Mouse (Mus musculus): ENCODE measurements around the gene Fndc7. TPM values are rescaled to one million over a fixed set of nuclear protein-coding genes. Genes with fewer than 3 reads are reported as not detected.

Gene Fndc7
- 1 to 10 TPM in 1 of 2 experiments, under 1 TPM in 1; 0.35 to 1.1 TPM for total RNA-seq (2021)
- 0.19 and 0.25 TPM in 2 replicates for polyA plus RNA-seq (2012; rRNA removed)
- long read RNA-seq, partial matches to known transcripts = 1 of 2 reads
- long read RNA-seq, other reads (novel, unspliced or antisense) = 1 of 2 reads

GRCm38 (mm10) chr3:108889908-108890307 lies at the start of gene Fndc7:
TSS of gene Fndc7 (minus strand) at chr3:108890008.
- DNase-seq = no peak

GRCm38 (mm10) chr3:108939573-108939972 lies 49.8 kb upstream of the Fndc7 start, which contains the start of gene Henmt1:
TSS of gene Henmt1 (plus strand) at chr3:108939873.
- DNase-seq = no peak

GRCm38 (mm10) chr3:108938691-108939090 lies 48.9 kb upstream of the Fndc7 start:
- no peak for DNase-seq

DNA sequence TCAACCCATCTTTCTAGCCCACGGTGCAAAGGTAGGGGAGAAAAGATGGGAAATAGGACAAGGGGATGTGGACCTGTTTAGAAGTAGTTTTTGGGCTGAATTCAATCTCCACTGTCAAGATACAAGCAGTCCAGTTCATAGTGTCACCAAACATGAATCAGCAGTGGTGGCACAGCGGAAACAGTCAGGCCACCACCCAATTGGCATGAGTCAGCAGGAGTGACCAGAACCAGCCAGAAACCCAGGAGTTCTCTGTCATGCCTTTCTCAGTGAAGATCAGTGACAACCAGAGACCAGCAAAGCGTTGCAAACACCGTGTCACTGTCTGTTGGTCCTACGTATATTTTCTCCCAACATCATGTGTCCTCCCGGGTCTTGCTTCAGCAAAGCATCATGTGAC lies 43.7 kb upstream of the Fndc7 start:
- DNase-seq = peak; percentile 33

- DNase-seq = no peak
Observed at GRCm38 (mm10) chr3:108926308-108926707, 36.5 kb upstream of the Fndc7 start.

DNA sequence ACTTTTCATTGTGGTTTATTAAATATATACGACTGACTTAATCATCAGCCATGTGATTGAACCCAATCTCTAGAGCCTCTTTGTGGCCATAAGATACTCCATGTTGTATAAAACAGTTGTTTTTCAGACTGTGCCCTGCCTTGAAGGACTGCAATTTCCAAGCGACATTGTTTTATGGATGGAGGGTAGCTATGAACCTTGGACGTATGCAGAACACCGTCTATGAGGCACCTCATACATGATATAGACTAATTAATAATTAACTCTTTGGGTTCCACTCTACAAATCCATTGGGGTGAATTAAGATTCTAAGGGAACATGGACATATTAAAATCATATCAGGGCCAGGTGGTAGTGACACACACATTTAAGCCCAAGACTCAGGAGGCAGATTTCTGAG lies 35.9 kb upstream of the Fndc7 start:
- no peak for DNase-seq

GRCm38 (mm10) chr3:108921822-108922221 lies 32.0 kb upstream of the Fndc7 start:
- no peak for DNase-seq

DNA sequence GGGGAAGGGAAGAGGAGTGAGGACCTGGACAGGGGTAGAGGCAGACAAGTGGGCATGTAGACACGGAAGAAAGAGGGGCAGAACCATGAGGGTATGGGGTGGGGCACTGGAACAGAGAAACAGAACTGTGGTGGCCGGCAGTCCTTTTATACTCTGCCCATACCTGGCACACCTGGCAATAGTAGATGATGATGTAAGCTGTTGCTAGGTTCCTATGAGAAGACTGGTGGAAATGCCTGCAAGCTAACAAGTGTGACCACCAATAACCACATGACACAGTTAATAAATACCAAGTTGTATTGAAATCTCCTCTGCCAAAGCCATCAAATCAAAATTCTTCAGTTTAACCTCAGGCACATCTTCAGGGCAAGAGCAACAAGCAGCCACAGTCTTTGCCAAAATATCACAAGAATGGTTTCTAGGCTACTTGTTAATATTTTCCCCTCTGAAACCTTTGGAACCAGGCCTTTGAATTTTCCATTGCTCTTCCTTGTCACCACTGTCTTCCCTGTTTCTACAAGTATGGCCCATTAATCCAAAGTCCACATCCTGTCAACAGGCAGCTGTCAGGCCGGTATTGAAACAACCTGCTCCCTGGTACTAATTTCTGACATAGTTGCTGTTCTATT lies 30.7 kb upstream of the Fndc7 start:
- DNase-seq = no peak

DNA sequence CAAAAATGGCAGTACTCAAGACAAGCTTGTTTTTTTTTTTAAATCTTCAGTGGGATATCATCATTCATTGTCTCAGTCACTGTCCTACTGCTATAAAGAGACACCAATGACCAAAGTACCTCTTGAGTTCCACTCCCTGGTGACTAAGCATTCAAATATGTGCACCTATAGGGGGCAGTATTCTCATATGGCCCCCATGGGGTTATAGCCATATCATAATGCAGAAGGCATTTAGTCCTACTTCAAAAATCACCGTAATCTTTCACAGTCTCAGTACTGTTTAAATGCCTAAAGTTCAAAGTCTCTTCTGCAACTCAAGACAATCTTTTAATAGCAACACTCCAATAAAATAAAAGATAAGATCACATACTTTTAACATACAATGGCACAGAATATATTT lies 29.0 kb upstream of the Fndc7 start:
- no peak for DNase-seq

DNA sequence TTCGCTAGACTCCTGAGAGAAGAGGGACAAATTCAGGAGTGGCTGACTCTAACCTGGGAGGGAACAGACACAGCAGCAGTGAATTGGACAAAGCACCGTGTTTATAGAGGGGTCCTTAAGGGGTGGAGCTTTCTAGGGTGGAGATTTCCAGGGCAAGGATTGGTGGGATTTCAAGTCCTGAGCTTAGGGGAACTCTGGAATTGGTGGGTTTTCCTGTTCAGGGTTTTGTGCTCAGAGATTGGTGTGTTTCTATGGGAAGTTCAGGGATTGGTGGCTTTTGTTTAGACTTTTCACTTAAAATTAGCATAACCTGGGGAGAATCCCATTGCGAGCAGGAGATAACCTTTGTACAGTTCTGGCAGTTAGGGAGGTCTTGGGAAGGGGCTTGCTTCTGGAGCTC lies 28.2 kb upstream of the Fndc7 start:
- DNase-seq = no peak

- DNase-seq = no peak
Observed at GRCm38 (mm10) chr3:108916857-108917256, 27.0 kb upstream of the Fndc7 start.

DNA sequence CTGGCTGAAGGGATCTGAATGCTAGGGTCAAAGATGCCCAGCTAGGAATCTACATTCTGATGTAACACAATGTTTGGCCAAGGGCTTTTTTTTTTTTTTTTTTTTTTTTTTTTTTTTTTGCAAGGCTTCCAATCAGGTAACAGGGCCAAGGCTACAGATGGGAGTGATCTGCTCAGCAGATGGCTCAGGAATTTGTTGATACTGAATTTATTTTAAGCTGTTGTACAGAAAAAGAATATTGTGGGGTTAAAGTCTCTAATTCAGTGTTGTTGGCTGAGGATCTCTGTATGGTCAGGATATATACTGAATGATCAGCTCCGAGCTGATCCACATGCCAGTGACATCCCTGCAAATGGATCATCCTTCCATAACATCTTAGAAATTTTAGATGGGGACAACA lies 26.2 kb upstream of the Fndc7 start:
- no peak for DNase-seq

DNA sequence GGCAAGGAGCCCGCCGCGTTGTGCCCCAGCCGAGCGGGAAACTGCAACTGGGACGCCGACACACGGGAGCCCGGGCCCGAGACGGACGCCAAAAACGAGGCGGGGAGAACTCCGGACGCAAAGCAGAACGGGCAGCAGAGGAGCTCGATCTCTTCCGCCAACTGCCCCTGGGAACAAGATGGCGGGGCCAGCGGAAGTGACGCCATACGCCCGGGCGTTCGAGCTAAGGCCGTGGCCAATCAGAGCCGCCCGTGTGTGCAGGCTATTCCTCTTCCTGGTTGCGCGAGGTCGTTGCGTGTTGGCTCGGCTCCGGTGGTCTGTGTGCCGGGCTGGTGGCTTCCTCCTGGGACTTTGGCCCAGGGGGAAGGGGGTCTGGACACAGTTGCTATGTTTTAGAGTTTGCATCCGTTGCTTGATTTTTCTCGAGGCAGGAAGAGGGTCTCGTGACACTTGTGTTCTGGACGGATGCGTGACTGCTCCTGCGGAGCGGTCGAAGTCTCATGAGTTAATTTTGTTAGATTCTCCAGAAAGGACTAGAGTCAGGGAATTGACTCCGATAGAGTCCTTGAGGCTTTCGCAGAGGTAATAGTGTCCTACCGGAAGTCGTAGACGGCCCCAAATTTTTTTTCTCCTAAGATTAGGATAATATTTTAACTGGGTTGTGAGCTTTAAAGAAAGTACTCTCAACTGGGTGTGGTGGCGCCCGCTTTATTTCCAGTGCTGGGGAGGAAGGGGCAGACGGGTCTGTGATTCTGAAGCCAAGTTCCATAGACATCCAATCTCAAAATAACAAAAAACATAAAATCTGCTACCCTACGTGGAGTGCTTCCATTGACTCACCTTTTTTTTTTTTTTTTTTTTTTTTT lies 22.0 kb upstream of the Fndc7 start, which contains the start of gene Prpf38b:
Prpf38b (minus strand) TSS at position 180 of the 866 bp plus-strand sequence.
- DNase-seq = peak; percentile 96

GRCm38 (mm10) chr3:108911081-108911547 lies 21.3 kb upstream of the Fndc7 start:
- DNase-seq = no peak

GRCm38 (mm10) chr3:108910303-108911080 lies 20.7 kb upstream of the Fndc7 start:
- peak; percentile 34 for DNase-seq

DNA sequence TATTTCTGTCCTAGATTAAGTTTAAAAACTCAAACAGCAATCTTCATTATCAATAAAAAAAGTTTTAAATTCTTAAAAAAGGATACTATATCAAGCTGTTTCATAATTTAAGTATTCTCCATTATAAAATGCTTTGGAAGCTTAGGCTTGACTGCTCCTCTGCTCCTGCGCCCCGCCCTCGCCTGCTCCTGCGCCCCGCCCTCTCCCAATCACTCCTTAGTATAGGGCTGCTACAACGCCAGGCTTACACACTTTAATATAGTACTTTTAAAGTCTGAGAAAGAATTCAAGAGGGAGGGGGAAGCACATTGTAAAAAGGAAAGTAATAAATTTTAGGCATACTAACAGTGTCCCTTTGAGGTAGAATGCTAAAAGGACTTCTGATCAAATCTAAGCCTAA lies 13.1 kb upstream of the Fndc7 start:
- no peak for DNase-seq

GRCm38 (mm10) chr3:108902038-108902437 lies 12.2 kb upstream of the Fndc7 start:
- no peak for DNase-seq

DNA sequence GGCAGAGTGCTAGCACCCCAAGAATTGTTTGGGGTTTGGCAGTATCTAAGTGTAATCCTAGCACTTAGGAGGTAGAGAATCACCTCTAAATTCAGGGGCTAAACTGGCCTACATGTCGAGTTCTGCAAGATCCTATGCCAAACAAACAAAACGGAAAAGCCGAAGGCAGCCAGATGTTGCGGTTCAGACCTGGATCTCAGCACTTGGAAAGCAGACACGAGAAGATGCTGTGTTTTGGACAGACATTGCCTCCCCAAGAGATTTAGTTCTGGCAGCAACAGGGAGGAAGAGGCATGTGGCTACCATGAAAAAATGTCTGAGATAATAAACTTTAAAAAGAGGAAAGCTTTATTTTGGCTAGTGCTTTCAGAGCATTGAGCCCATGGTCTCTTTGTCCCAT lies 10.9 kb upstream of the Fndc7 start:
- DNase-seq = no peak

- no peak for DNase-seq
Observed at GRCm38 (mm10) chr3:108900147-108900546, 10.3 kb upstream of the Fndc7 start.

DNA sequence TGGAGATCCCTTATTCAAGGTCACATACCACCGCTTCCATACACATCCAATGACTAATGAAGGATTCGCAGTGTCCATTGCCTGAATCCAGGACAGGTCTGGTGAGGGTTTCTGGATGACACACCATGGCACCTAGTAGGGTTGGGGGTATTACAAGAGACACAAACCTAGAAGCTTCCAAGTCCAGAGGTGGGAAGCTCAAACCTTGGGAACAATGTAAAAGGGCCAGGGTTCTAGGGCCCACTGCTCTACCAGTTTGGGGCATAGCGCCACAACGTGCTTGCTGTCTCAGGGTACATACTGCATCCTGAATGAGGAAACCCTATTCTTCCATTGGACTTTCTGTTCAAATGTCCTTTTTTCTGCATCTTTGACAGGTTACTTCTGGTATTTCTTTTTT lies 8.8 kb upstream of the Fndc7 start:
- no peak for DNase-seq

GRCm38 (mm10) chr3:108892914-108893313 lies 3.1 kb upstream of the Fndc7 start:
- no peak for DNase-seq

GRCm38 (mm10) chr3:108892080-108892479 lies 2.3 kb upstream of the Fndc7 start:
- DNase-seq = no peak
